Mouse (Mus musculus) liver, embryonic 14.5 days (tissue): ENCODE data around the gene Irx3.

ENCODE experiments used
- CTCF ChIP-seq: IDR thresholded peaks from 2 replicates; pipeline ENCODE4 v1.5.1; 2016; ENCODE audit warnings: antibody characterized with exemption, low read depth, control low read depth
- EP300 ChIP-seq: IDR thresholded peaks from 2 replicates; pipeline ENCODE4 v1.6.1; 2016; ENCODE audit warnings: antibody characterized with exemption, low read depth

DNA sequence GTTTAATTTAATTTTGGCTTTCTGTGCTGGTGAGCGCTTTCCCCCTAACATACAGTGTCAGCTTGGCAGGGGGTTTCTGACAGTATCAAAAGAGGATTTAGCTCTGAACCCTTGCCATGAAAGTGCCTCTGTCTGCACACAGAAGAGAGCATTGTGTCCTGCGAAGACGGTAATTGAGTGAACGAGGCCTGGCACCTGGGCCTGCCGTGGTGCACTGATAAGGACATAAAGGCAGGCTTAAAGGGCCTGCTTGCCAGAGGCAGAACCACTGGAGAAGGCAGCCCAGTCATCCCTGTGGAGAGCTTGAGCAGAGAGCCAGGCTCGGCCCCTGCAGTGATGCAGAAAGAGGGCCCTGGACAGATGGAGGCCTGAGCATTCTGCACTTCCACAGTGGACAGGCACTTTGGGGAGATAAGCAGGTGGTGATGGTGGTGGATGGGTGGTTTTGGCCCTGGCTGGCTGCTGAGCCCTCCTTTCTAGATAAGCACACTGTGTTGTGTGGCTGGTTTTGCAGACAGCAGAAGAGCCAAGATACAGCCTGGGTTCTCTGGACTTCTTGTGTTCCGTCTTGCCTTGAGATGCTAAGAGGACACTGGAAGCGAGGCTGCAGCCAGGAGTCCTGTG is 36.3 kb downstream of the Irx3 start:
- TF ChIP-seq EP300 (0 out of 2 replicates have a peak, but pooled peaks have one; percentile 38), CTCF (no peak)
